Mouse (Mus musculus): ENCODE data around the gene Rbfox3.

- TF ChIP-seq POLR2A (IDR thresholded peaks at IDR 0.05; ENCODE audit: insufficient read length, low read depth) = no peak
- no peak for TF ChIP-seq POLR2AphosphoS2 (IDR thresholded peaks at IDR 0.05; ENCODE audit: insufficient read length, low read depth)
- no peak for TF ChIP-seq MYOD1 (IDR thresholded peaks at IDR 0.05; ENCODE audit: control insufficient read depth in 1 of 3, insufficient read length in 2 of 3, low read depth in 2 of 3)
- TF ChIP-seq MAX (IDR thresholded peaks at IDR 0.05; ENCODE audit: low read depth) = no peak
- TF ChIP-seq TCF12 (IDR thresholded peaks at IDR 0.05; ENCODE audit: insufficient read depth, poor library complexity, severe bottlenecking) = no peak
- no peak for TF ChIP-seq MYOG (IDR thresholded peaks at IDR 0.05; ENCODE audit: control insufficient read depth in 1 of 3, insufficient read depth in 1 of 3, insufficient read length in 2 of 3, low read depth in 2 of 3)
- no peak for TF ChIP-seq USF1 (IDR thresholded peaks at IDR 0.05; ENCODE audit: low read depth)
- TF ChIP-seq E2F4 (IDR thresholded peaks at IDR 0.05; ENCODE audit: insufficient read depth) = no peak
- TF ChIP-seq CEBPB (IDR thresholded peaks at IDR 0.05; ENCODE audit: insufficient read depth, poor library complexity, severe bottlenecking) = no peak
- no peak for TF ChIP-seq REST (IDR thresholded peaks at IDR 0.05; ENCODE audit: insufficient read depth, insufficient read length)
- TF ChIP-seq SRF (IDR thresholded peaks at IDR 0.05; ENCODE audit: control insufficient read depth, insufficient read length, low read depth) = no peak
These were observed 103.9 kb downstream of the Rbfox3 start for GRCm38 (mm10) chr11:118807511-118807910.

Measured in myocyte (in vitro differentiated cells).